In the genomic region with DNA sequence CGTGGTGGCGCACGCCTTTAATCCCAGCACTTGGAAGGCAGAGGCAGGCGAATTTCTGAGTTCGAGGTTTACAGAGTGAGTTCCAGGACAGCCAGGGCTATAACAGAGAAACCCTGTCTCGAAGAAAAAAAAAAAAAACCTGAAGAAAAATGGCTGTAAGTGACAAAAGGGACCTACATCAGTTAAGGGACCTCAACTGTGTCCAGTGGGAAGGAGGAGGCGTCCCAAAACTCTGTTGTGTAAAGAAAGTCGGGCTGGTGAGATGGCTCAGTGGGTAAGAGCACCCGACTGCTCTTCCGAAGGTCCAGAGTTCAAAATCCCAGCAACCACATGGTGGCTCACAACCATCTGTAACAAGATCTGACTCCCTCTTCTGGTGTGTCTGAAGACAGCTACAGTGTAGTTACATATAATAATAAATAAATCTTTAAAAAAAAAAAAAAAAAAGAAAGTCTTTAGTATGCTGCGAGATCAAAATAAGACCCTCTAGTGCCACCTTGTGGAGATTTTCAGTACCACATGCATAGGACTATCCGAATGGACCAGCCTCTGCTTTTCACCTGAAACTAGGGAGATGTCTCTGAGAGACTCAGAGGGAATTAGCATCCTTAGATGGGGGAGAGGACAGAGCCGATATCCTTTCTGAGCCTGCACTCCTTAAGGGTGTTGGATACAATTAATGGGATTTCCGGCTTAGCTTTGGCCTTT, we compare ENCODE assay signal across 8 mouse cellular contexts. TPM values are rescaled to one million over a fixed set of nuclear protein-coding genes. Genes with fewer than 3 reads are reported as not detected.
A peak's percentile ranks its signal among the peaks of the same experiment; 100 is the strongest.
DNase-seq lines count a peak whose midpoint lies in the region; ATAC-seq and TF ChIP-seq lines count a peak whose summit lies in the region.
"Not testable (repeated sequence)": the region's sequence is repeated elsewhere in the genome, so short reads cannot be mapped to it uniquely, and the experiment has no call there.

No protein-coding gene starts in this region.

- not testable (repeated sequence) for H3K36me3 ChIP-seq in G1E (replicated peaks); lung, embryonic 14.5 days (ENCODE audit: insufficient read depth)
- H3K36me3 ChIP-seq in hindbrain, embryonic 10.5 days, result peaks cover 15% of the 10 kb centered on the region

- DNase-seq in G1E (ENCODE audit: low spot score), result peak; percentile 46
- peak; percentile 75 for DNase-seq in c-Kit-positive CD71-positive TER-119-positive erythroid progenitor cells, embryonic 14.5 days (ENCODE audit: low spot score)
- DNase-seq in hindbrain, embryonic 10.5 days (ENCODE audit: low spot score), result peak; percentile 62
- peak; percentile 82 to 86 for DNase-seq in layer of hippocampus, postnatal 10 days (ENCODE audit: low spot score in 2 of 2)
- peak; percentile 94 for DNase-seq in lung, embryonic 14.5 days
- DNase-seq in retina, postnatal 1 day, result peak; percentile 86
- DNase-seq in thymus, postnatal 25 days, result peak; percentile 77

- TF ChIP-seq CTCF in G1E (IDR thresholded peaks at IDR 0.05; ENCODE audit: low read depth, low read length), result peak; percentile 54
- peak; percentile 76 for TF ChIP-seq CTCF in lung, embryonic 14.5 days (IDR thresholded peaks at IDR 0.05; ENCODE audit: low read depth)

- not testable (repeated sequence) for H3K27ac ChIP-seq in hindbrain, embryonic 10.5 days; lung, embryonic 14.5 days (ENCODE audit: low read depth)

- H3K4me3 ChIP-seq in G1E (ENCODE audit: low read depth, low read length); hindbrain, embryonic 10.5 days; lung, embryonic 14.5 days (ENCODE audit: low read depth, low read length): not testable (repeated sequence)

- H3K4me2 ChIP-seq in lung, embryonic 14.5 days, result not testable (repeated sequence)

- not testable (repeated sequence) for H3K9ac ChIP-seq in lung, embryonic 14.5 days

- not testable (repeated sequence) for ATAC-seq in G1E (ENCODE audit: extremely low read depth, insufficient number of reproducible peaks, low FRiP score, poor library complexity, severe bottlenecking); lung, embryonic 14.5 days (ENCODE audit: insufficient read depth)
- peak; percentile 65; the same call in 1 of the 2 replicates for ATAC-seq in erythroid progenitor cell, adult 5-6 weeks (replicated peaks; ENCODE audit: low FRiP score, poor library complexity, severe bottlenecking)

- H3K9me3 ChIP-seq in G1E (replicated peaks); hindbrain, embryonic 10.5 days; lung, embryonic 14.5 days (ENCODE audit: low read depth, low read length): not testable (repeated sequence)

- WGBS in hindbrain, embryonic 10.5 days, result 40% methylated on average over 14 of the region's 14 CpGs
- WGBS in lung, embryonic 14.5 days, result 37% methylated on average over 14 of the region's 14 CpGs

- peaks cover 19% of the 10 kb centered on the region for H3K4me1 ChIP-seq in G1E (ENCODE audit: insufficient read depth, low read depth, low read length)
- peaks cover 29% of the 10 kb centered on the region for H3K4me1 ChIP-seq in hindbrain, embryonic 10.5 days (replicated peaks)
- not testable (repeated sequence) for H3K4me1 ChIP-seq in lung, embryonic 14.5 days (ENCODE audit: insufficient read depth)

- peaks cover 72% of the 10 kb centered on the region for H3K27me3 ChIP-seq in G1E (ENCODE audit: insufficient read depth, low read length)
- H3K27me3 ChIP-seq in hindbrain, embryonic 10.5 days (ENCODE audit: insufficient read depth, poor library complexity, severe bottlenecking), result peaks cover 57% of the 10 kb centered on the region
- H3K27me3 ChIP-seq in lung, embryonic 14.5 days (ENCODE audit: insufficient read depth, low read length), result peaks cover 31% of the 10 kb centered on the region

RNA-seq across cellular contexts. Expression of a gene that starts 1.5 kb away (rescaled TPM):
- total RNA-seq in G1E (2014; fragmentation: Nextera tagmentation) (not detected in 2 replicates), G1E (2017) (0.05 TPM in 1 of 2 replicates, not detected in the other)
- polyA plus RNA-seq in G1E (2012), result not detected in 2 replicates
- total RNA-seq in erythroid progenitor cell, adult 5-6 weeks (2015; ENCODE audit: low replicate concordance), result not detected in 2 replicates
- 1.9 TPM in 1 of 2 replicates, not detected in the other for total RNA-seq in erythroid progenitor cell, adult 5-6 weeks (2017; ENCODE audit: low replicate concordance)
- 2.6 and 3.1 TPM in 2 replicates for polyA plus RNA-seq in hindbrain, embryonic 10.5 days (2016; fragmentation: Nextera tagmentation; extraction: Ambion mirVana)
- total RNA-seq in layer of hippocampus, postnatal 10 days (2021), result 1 to 10 TPM in 1 of 2 experiments, under 1 TPM in 1; 0.71 to 1.1 TPM
- polyA plus RNA-seq in lung, embryonic 14.5 days (2014; fragmentation: Nextera tagmentation; extraction: Ambion mirVana), result 0.72 and 0.89 TPM in 2 replicates

RNA-seq across cellular contexts. Expression of a gene that starts 8.6 kb away (rescaled TPM):
- total RNA-seq in G1E (2014; fragmentation: Nextera tagmentation), result not detected in 2 replicates
- total RNA-seq in G1E (2017), result 0.11 and 0.12 TPM in 2 replicates
- polyA plus RNA-seq in G1E (2012), result not detected in 2 replicates
- total RNA-seq in erythroid progenitor cell, adult 5-6 weeks (2015; ENCODE audit: low replicate concordance), result not detected in 2 replicates
- not detected in 2 replicates for total RNA-seq in erythroid progenitor cell, adult 5-6 weeks (2017; ENCODE audit: low replicate concordance)
- 6.4 and 7.2 TPM in 2 replicates for polyA plus RNA-seq in hindbrain, embryonic 10.5 days (2016; fragmentation: Nextera tagmentation; extraction: Ambion mirVana)
- total RNA-seq in layer of hippocampus, postnatal 10 days (2021), result 100 to 1,000 TPM in 1 of 2 experiments, 10 to 100 TPM in 1; 96.5 to 109 TPM
- 3.6 and 4.8 TPM in 2 replicates for polyA plus RNA-seq in lung, embryonic 14.5 days (2014; fragmentation: Nextera tagmentation; extraction: Ambion mirVana)

RNA-seq across cellular contexts. Expression of a gene that starts 32.3 kb away (rescaled TPM):
- not detected in 2 replicates for total RNA-seq in G1E (2014; fragmentation: Nextera tagmentation)
- total RNA-seq in G1E (2017), result 0.11 and 0.52 TPM in 2 replicates
- polyA plus RNA-seq in G1E (2012), result 0.07 and 0.09 TPM in 2 replicates
- not detected in 2 replicates for total RNA-seq in erythroid progenitor cell, adult 5-6 weeks (2015; ENCODE audit: low replicate concordance)
- total RNA-seq in erythroid progenitor cell, adult 5-6 weeks (2017; ENCODE audit: low replicate concordance), result not detected in 2 replicates
- polyA plus RNA-seq in hindbrain, embryonic 10.5 days (2016; fragmentation: Nextera tagmentation; extraction: Ambion mirVana), result 14.5 and 16.4 TPM in 2 replicates
- 1 to 10 TPM; 6.7 to 9.1 TPM for total RNA-seq in layer of hippocampus, postnatal 10 days (2021)
- polyA plus RNA-seq in lung, embryonic 14.5 days (2014; fragmentation: Nextera tagmentation; extraction: Ambion mirVana), result 16.7 and 22.1 TPM in 2 replicates

RNA-seq across cellular contexts. Expression of a gene that starts 42.8 kb away (rescaled TPM):
- total RNA-seq in G1E (2014; fragmentation: Nextera tagmentation) (337 and 375 TPM in 2 replicates), G1E (2017) (232 TPM in 2 replicates)
- 657 and 787 TPM in 2 replicates for polyA plus RNA-seq in G1E (2012)
- 382 and 420 TPM in 2 replicates for total RNA-seq in erythroid progenitor cell, adult 5-6 weeks (2015; ENCODE audit: low replicate concordance)
- total RNA-seq in erythroid progenitor cell, adult 5-6 weeks (2017; ENCODE audit: low replicate concordance), result 334 and 357 TPM in 2 replicates
- 554 and 640 TPM in 2 replicates for polyA plus RNA-seq in hindbrain, embryonic 10.5 days (2016; fragmentation: Nextera tagmentation; extraction: Ambion mirVana)
- total RNA-seq in layer of hippocampus, postnatal 10 days (2021), result 100 to 1,000 TPM; 254 to 263 TPM
- 408 and 419 TPM in 2 replicates for polyA plus RNA-seq in lung, embryonic 14.5 days (2014; fragmentation: Nextera tagmentation; extraction: Ambion mirVana)

Comparison
In these comparisons a context has a peak if more than half of its experiments do, and no peak if none do; other contexts are left out.
1. RNA of a gene that starts 8.6 kb away (total RNA-seq): 96.5 to 109 TPM in layer of hippocampus, postnatal 10 days; 0.11 to 0.12 TPM in G1E and not detected in erythroid progenitor cell, adult 5-6 weeks; every median in the first group is over 10 times any median in the second.
2. RNA of a gene that starts 32.3 kb away (total RNA-seq): 6.7 to 9.1 TPM in layer of hippocampus, postnatal 10 days; 0.11 to 0.52 TPM in G1E and not detected in erythroid progenitor cell, adult 5-6 weeks; every median in the first group is over 4 times any median in the second.
3. Peak in every context shown above with its lines, with median percentiles within 50 percentile points of each other: DNase-seq.